Mouse (Mus musculus): ENCODE results near the gene Trf.

Trf gene

DNA sequence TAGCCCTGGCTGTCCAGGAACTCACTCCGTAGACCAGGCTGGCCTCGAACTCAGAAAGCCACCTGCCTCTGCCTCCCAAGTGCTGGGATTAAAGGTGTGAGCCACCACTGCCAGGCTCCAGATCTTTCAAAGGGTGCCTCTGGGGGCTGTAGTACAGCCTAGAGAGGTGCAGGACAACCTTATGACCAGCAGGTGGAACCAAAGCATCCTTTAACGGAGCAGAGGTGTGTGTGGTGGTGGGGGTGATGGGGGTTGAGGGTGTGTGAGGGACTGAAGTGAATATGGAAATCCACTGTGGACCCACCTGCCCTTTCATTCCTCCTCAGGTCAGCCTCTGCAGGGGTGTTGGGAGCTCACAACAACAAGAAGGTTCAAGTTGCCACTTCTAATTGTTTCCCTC, 4.8 kb downstream of the Trf start:
- in situ Hi-C loops (cut with MboI; ENCODE audit: low sequenced_read_pairs), result loop anchor here (10.0 kb wide), 1 partner anchor 59 kb away; no protein-coding TSS in a partner anchor

DNA sequence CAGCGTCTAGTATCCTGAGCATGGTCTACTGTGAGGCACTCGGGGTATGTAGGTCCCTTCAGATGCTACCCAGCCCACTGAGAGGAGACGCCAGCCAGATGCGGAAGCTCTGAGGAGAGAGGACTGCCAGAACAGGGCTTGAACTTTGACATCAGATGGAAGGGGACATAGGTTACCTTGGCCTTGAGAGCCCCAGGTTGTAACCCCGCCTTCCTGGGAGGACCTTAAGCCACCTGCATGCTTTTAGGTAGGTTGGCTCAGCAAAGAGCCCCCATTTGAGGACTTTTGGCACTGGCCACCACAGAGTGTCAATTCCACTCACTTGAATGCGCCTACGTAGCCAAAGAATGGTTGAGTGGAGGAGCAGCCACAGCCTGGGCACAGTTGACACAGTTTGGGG, 5.5 kb downstream of the Trf start:
- in situ Hi-C loops (cut with MboI; ENCODE audit: low sequenced_read_pairs), result loop anchor here (10.0 kb wide), 1 partner anchor 60 kb away; no protein-coding TSS in a partner anchor

DNA sequence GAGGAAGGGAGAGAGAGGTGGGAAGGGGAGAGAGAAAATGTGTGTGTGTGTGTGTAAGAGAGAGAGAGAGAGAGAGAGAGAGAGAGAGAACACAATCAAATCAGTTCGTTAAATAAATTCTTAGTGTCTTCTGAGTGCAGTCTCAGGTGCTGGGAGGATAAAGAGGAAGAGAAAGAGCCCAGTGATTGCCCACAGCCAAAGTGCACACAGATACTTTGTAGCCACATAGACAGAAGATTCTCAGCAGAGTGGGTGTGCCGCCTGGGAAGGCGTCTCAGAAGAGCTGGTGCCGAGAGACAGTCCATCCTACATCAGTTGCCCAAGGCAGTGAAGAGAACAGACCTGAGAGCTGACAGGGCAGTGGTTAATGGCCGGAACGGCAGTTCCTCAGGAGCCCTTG, 16.0 kb downstream of the Trf start:
- in situ Hi-C loops (cut with MboI; ENCODE audit: low sequenced_read_pairs), result no loop called here

DNA sequence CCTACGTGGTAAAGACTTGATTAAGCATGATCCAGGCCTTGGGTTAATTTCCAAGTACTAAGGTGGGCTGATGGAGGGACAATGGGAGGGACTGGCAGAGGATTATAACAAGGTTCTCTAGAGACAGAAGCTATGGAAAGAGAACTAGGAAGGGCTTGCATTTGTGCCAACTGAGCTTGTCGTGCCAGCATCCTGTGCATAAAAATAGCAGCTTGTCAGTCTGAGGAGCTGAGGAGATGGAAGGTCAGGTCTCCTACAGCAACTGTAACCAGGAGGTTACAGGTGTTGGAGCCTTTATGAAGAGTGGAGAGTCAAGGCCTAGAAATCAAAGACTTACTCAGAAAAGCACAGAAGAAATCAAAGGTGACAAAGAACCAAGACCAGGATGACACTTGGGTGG, 16.6 kb downstream of the Trf start:
- in situ Hi-C loops (cut with MboI; ENCODE audit: low sequenced_read_pairs), result no loop called here

DNA sequence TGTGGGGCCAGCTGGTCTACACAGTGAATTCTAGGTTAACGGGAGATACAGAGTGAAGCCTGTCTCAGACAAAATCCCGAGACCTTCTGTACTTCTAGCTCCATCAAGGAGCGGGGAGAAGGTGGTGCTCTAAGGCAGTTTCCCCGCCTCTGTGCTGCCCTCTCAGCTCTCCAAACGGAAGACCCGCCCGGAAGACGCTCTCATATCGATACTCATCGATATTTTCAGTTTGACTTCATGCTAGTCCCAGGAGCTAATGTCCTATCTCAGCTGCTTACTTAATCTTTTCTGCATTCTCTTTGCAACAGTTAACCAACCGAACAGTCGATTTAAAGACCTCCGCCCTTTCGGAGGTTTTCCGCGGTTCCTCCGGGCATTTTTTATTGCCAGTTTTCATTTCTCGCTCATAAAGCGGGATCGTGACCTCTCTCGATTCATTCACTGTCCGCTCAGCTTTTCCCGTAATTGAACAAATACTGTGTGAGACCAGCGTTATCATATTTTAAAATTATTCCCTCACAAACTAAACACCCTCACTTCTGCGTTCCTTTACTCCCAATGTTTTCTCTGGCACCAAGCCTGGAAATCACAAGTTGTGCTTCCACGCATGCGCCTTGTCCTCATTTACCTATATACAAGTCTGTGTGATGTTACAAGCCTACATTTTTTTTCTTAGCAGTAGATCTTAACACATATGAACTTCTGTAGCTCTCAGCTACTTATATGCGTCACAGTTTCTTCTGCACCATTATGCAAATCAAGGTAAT, 17.4 kb downstream of the Trf start:
- in situ Hi-C loops (cut with MboI; ENCODE audit: low sequenced_read_pairs), result no loop called here

DNA sequence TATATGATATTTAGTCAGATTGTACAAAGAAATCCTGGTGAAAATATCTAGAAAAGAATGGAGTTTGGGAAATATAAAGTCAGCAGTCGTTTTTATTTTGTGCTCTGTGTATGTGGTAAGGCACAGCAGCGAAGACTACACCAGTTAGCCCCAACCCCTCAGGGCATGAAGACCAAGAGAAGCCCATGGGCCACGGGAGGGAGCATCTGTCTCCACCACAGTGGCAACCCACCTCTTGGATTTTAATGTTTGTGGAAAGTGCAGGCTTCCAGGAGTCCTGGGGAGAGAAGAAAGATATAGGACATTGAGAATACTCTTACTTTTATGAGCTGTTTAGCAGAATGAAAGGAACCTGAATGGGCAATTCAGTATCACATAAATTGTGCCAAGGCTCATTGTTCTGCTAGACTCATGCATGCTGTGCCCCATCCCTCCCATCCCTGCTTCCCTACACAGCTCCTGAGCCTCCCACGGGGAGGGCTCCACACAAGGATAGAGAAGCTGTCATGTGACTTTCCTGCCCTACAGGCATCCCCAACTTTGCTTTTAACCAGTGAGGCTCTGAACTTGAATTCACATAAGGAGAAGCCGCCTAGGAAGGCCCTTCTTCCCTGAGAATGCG, 21.3 kb downstream of the Trf start:
- in situ Hi-C loops (cut with MboI; ENCODE audit: low sequenced_read_pairs), result no loop called here

DNA sequence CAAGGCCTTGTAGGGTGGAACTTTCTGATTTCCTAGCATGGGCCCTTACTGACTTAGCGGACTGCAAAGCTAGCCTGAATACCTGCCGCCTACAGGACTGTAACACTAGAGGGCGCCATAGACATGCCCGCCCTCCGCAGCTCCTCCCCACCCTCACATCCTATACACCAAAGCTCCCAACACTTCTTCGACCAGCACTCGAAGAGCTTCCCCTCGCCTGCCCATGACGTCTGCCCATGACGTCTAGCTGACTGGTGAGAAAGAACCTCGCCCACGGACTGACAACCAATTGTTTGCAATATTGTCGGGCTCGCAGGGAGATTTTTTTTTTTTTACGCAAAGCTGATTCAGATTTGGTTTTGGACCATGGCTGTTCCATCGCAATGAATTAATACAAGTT, 22.4 kb downstream of the Trf start:
- in situ Hi-C loops (cut with MboI; ENCODE audit: low sequenced_read_pairs), result no loop called here

DNA sequence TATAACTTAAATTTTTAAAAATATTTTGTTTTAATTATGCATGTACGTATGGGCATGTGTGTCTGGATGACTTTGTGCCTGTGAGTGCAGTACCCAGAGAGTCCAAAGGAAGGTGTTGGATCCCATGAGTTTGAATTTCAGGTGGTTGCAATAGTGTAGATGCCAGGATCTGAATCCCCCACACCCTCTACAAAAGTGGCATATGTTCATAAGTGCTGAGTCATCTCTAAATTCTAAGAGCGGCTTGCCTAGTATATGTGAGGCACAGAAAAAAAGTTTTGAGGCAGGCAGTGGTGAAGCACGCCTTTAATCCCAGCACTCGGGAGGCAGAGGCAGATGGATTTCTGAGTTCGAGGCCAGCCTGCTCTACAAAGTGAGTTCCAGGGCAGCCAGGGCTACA, 24.5 kb downstream of the Trf start:
- in situ Hi-C loops (cut with MboI; ENCODE audit: low sequenced_read_pairs), result no loop called here

DNA sequence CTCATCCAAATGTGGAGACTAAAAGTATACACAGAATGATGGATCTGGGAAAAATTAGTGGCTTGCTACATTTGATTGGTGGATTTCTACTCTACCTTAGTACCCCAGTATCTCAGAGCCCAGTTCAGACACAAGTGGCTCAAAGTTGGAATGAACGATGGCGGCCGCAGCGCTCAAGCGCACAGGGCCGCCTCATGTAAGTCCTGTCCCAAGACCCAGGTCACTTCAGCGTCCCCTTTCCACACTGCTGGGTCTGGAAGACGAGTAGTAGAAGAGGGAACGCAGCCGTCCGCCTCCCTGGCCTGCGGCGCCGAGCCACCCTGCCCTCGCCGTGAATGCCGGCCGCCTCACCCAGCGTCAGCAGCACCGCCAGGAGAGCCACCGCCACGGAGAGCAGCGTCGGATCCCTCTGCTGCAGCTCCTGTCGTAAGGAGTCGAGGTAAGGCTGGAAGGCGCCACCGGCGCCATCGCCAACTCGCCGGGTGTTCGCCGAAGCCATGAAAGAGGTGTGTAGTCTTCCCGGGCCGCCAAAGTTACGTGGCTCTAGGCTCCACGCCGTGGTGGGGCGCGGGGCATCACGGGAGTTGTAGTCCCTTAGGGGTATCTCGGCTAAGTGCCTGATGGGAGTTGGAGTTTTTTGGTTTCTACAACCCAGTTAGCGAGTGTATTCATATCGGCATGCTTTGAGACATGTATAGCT, 28.5 kb downstream of the Trf start, which contains the start of gene Srprb:
Gene Srprb (minus strand): TSS at position 577 of the 700 bp plus-strand sequence.
- in situ Hi-C loops (cut with MboI; ENCODE audit: low sequenced_read_pairs), result no loop called here

DNA sequence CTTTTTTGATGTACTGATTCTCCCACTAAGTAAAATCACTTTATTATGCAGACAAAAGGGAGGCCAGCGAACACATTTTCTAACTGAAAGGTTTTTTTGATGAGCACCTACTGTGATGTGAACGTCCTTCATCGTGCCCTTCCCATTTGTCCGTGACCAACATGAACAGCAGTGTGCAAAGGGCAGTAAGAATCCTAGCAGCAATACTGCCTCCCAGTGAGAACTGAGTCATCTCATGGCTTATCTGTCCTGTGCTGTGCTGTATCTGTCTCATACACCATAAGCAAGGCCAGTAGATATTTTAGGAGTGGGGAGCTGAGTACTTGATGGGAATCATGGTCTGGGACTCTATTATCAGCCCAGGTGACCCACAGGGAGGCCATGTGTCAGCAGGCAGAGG, 41.8 kb downstream of the Trf start:
- in situ Hi-C loops (cut with MboI; ENCODE audit: low sequenced_read_pairs), result no loop called here

DNA sequence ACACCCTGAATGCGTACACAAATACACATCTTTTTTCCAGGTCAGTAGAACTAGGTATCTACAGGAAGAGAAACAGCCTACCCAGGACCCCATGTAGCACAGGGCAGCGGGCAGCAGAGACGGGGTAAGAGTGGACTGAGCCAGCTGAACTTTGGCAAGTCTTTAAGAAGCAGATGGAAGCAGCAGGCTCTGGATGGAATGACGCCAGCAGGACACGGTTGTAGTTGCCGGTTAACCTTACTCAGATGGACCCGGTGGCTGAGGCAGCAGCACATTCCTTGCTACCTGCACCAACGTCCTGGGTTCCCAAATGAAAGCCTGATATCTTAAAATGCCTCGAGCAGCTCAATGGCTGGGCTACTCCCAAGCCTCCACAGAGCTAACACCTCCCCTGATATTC, 43.5 kb downstream of the Trf start:
- in situ Hi-C loops (cut with MboI; ENCODE audit: low sequenced_read_pairs), result no loop called here

DNA sequence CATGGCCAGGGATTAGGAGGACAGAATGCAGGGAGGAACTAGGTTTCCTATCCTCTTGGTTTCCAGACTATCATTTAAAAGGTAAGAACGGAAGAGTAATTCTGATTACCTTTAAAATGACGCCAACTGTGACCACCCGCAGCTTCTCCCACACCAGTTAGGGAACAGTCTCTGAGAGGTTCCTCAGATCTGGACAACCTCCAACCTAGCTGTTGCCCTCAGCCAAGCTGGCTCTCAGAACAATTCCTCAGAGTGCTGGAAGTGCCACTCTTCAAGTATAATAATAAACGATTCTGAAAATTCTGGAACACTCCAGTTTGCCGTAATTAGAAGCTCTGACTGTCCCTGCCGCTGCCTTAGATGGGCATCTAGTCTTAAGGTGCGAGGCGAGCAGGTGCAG, 44.3 kb downstream of the Trf start:
- in situ Hi-C loops (cut with MboI; ENCODE audit: low sequenced_read_pairs), result no loop called here

DNA sequence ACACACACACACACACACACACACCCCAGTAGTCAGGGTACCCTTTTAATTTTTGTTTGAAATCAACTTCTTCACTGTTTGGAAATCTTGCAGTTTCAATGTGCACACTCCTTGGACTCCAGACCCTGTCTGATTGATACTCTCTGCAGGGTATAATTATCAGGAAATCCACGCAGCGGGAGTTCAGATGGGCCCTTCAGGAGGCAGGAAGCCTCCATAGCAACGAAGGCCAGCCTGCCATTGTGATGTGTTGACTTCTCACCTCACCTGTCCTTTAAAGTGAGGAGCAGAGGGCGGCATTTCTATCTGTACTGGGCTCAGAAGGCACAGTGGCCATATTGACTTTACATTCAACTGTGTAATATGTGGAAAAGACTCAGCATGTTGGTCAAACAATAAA, 45.4 kb downstream of the Trf start:
- in situ Hi-C loops (cut with MboI; ENCODE audit: low sequenced_read_pairs), result no loop called here

DNA sequence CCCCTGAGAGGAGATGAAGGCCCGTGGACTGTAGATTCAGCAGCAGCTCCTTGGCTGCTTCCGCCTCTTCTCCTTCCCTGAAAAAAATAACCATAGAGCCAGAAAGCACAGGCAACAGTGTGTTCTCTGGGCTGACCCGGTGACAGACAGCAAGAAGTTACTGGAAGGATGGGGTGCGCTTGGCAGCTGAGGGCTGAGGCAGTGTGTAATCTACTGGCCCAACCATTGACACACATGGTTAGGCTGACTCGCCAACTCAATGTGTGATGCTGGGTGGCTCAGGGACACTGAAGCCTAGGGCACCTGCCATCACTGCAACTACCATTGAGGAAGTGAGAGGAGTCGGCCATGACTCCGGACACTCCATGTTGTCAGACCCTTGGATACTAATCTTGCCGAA, 48.4 kb downstream of the Trf start:
- in situ Hi-C loops (cut with MboI; ENCODE audit: low sequenced_read_pairs), result no loop called here

DNA sequence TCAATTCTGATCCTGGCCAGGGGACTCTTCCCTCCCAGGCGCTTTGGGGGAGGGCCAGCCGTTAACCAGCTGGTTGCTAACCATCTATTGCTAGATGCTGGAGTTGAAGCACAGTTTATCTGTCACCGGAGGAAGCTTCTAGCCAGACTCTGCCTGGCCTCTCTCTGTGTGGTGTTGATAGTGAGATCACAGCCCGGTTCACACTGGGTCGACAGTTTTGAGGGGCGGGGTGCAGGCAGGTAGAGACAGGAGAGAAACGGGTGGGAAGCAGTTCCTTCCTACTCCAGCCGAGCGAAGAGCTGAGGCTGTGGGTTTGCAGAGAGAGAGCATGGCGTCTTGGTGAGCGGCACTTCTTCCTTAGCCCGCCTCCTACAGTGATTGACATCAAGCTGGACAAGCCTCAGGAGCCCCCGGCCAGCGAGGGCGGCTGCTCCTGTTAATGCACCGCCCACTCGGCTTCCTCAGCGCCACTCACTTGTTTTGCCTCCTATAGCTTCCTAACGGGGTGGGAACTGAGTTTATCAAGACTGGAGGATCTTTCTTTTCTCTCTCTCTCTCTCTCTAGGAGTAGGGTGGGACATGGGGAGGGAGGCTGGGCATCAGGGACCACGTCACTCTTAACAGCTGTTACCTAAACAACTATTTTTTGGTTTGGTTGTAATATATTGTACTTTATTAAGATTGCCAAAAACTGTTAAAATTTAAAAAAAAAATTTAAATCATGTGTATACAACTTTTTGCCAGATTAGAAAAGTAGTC, 49.3 kb downstream of the Trf start:
- in situ Hi-C loops (cut with MboI; ENCODE audit: low sequenced_read_pairs), result no loop called here

DNA sequence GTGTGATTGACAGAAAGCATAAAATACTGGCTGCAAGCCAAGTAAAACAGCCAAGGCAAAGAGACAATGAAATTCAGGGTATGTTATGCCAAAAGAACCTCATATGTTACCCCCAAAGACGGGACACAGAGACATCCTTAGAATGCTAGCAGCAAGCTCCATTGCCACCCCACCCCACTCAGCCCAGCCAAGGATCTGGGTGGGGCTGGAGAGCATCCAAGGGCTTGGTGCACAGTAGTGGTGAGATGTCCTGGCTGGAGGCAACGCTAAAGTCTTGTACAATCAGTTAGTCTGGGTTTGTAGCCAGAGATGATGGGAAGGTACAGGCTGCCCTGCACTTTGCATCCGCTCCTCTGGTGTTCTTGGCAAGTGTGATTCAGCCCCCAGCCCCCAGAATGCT, 49.9 kb downstream of the Trf start:
- in situ Hi-C loops (cut with MboI; ENCODE audit: low sequenced_read_pairs), result no loop called here

DNA sequence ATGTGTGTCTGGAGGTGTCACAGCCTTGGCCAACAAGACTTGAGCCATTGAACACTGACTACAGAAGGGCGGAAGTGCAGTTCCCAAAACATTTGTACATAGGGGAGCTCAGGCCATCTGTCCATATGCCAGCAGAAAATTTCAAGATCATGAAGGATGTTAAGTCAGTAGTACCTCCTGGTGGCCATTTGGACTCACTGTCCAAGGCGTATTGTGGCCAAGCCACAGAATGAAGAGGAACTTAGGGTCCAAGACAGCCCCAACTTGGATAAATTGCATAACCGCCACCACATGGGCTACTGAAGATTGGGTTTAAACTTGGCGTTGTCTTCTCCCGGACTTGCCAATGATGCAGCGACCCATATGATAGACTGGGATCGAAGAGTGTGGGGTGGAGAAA, 54.6 kb downstream of the Trf start:
- in situ Hi-C loops (cut with MboI; ENCODE audit: low sequenced_read_pairs), result no loop called here

DNA sequence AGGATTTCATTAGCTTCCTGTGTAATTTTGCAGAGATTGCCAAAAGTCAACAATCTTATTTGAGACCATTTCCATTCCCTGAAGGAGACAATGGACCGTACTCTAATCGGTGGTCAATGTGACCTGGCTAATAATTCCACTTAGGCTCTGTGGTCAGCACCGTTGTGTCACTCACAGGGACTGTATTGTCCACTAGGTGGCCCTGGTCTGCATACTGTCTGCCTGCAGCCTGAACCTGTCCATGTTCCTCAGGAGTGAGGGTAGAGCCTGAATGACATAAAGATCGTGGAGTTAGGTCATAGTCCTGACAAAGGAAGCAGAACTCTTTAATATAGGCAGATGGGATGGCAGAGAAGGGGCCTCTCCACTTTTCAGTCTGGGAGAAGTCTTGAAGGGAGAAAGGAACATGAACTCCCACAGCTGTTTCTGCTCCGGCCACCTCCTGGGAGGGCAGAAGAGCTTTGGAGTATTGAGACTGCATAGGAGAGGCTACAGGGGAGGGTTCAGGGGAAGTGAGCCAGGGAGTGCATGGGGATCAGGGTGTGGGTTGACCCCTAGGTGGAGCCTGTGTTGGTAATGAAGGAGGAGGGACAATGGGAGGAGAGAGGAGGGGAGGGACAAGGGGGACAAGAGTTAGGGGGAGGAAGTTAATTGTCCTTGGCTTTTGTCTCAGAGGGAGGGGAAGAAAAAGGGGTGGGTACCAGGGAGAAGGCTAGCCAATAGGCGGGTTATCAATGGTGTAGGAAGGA, 55.3 kb downstream of the Trf start:
- in situ Hi-C loops (cut with MboI; ENCODE audit: low sequenced_read_pairs), result no loop called here

DNA sequence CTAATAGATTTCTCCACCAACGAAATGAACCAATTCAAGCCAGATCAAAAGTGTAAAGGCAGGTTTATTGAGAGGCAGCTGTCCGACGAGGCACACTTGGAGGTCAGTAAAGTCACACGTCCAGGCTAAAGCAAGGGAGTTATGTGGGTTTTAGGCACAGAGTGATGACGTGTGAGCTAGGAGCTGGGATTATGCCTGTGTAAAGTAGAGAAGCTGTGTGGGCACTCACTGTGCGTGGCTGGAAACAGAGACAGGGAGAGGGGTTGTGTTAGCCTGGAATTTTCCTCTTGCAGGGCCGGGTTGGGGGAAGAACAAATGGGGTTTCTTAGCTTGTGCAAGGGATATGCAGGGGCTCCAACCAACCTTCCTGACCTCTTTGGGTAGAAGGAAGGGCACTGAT, 61.5 kb downstream of the Trf start:
- in situ Hi-C loops (cut with MboI; ENCODE audit: low sequenced_read_pairs), result no loop called here

DNA sequence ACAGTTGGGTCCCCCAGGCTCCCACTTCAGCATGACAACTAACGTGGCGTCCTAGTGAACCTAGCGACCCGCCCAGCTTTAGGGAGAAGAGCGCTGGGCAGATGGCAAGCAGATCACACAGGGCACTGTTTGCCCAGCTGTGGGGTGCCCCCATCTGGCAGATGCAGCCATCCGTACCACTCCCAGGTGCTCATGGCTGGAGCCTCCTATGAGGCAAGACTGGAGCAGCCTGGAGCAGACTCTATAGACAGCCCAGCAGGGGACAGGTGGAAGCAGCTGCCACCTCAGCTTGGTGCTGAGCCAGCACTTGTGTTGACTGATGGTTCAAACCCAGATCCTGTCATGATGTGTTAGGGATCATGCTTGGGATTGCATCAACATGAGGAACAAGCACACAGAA, 62.2 kb downstream of the Trf start:
- in situ Hi-C loops (cut with MboI; ENCODE audit: low sequenced_read_pairs), result no loop called here

DNA sequence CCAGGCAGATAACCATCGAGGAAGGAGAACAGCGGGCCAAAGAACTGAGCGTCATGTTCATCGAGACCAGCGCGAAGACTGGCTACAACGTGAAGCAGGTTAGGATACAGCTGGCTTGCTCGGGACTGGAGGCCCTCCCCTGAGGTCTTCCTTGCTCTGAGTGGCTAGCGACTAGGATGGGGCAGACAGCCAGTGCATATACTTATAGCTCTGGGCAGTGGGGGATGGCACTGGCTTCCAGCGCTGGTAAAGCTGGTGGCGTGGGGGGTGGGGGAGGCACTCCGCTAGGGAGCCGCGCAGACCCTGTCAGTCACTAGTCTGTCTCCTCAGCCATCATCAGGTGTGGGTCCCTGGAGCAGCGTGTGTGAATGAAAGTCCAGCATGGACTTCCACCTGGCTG, 66.4 kb downstream of the Trf start:
- in situ Hi-C loops (cut with MboI; ENCODE audit: low sequenced_read_pairs), result no loop called here

All from CH12F3 (cell line).